Comparison of ENCODE assay signal across 8 mouse cellular contexts in the genomic region with DNA sequence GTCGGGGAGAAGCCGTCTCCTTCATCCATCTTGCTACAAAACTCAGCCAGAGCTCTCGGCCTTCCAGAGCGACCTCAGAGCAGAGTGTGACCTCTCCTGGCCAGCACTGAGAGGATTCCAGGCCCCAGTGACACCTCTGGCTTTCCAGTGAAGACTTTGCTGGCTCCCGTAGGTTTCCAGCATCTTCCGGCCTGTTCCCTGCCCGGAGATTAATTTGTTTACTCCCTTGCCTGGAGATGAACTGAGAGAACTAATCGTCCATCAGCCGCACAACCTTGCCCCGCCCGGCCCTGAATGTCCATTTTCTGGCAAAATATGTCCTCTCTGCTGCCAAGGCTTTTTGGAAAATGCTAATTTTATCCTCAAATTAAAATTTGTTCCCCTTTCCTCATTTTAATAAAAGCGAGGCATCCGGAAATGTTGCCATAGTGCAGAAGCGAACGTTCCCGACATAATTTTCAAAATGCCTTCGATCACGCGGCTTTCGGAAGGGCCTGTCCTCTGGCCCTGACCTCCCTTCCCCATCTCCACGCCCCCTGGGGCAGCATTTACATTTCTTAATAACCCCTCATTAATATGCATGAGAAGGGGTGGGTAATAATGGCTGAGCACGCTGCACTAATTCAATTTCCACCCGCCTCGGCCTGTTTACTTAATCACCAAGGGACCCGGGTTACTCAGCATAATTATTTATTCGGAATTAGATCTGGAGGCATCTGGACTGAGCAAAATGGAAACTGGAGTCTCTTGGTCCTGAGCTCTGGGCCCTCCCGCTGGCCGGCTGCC. TPM values are rescaled to one million over a fixed set of nuclear protein-coding genes. Genes with fewer than 3 reads are reported as not detected.
DNase-seq lines count a peak whose midpoint lies in the region; ATAC-seq and TF ChIP-seq lines count a peak whose summit lies in the region.

No protein-coding gene starts in this region.

- peak; percentile 77 for ATAC-seq in forebrain, embryonic 12.5 days (ENCODE audit: low FRiP score)
- 0 out of 2 replicates have a peak, but pooled peaks have one; percentile 29 for ATAC-seq in neural tube, embryonic 15.5 days (ENCODE audit: low FRiP score)
- ATAC-seq in megakaryocyte, adult 5-6 weeks (ENCODE audit: poor library complexity, severe bottlenecking), result no peak

- no peaks in the 10 kb centered on the region for H3K36me3 ChIP-seq in forebrain, embryonic 12.5 days (replicated peaks)
- H3K36me3 ChIP-seq in neural tube, embryonic 15.5 days, result no peaks in the 10 kb centered on the region

- WGBS in forebrain, embryonic 12.5 days, result 14% methylated on average over 28 of the region's 28 CpGs
- WGBS in neural tube, embryonic 15.5 days, result 20% methylated on average over 28 of the region's 28 CpGs

- peaks cover 22% of the 10 kb centered on the region; the same call in 1 of the 2 replicates for H3K27me3 ChIP-seq in forebrain, embryonic 12.5 days
- no peaks in the 10 kb centered on the region for H3K27me3 ChIP-seq in neural tube, embryonic 15.5 days (replicated peaks)

- peak overlapping the region; percentile 31 for H3K4me2 ChIP-seq in forebrain, embryonic 12.5 days
- H3K4me2 ChIP-seq in neural tube, embryonic 15.5 days, result no peak overlapping the region

- H3K4me3 ChIP-seq in layer of hippocampus, adult 2 months, result no peak overlapping the region; the same call in 1 of the 2 replicates
- no peak overlapping the region for H3K4me3 ChIP-seq in forebrain, embryonic 12.5 days (replicated peaks)
- no peak overlapping the region for H3K4me3 ChIP-seq in neural tube, embryonic 15.5 days (replicated peaks)

- peak; percentile 13 to 29 for DNase-seq in layer of hippocampus, adult 2 months (ENCODE audit: low spot score in 2 of 2)
- no peak for DNase-seq in layer of hippocampus, adult 9-10 months (ENCODE audit: low spot score)
- DNase-seq in kidney, postnatal 10 days, result peak; percentile 48
- DNase-seq in ovary, postnatal 14 days (ENCODE audit: low spot score), result no peak
- DNase-seq in c-Kit-positive CD71-positive TER-119-positive erythroid progenitor cells, embryonic 14.5 days (ENCODE audit: low spot score), result no peak

- H3K9ac ChIP-seq in forebrain, embryonic 12.5 days, result no peak overlapping the region
- no peak overlapping the region for H3K9ac ChIP-seq in neural tube, embryonic 15.5 days (replicated peaks)

- TF ChIP-seq CTCF in layer of hippocampus, adult 2 months (conservative IDR thresholded peaks at IDR 0.05), result no peak

- peaks cover 51% of the 10 kb centered on the region for H3K4me1 ChIP-seq in forebrain, embryonic 12.5 days
- H3K4me1 ChIP-seq in neural tube, embryonic 15.5 days, result peaks cover 45% of the 10 kb centered on the region

- no peaks in the 10 kb centered on the region for H3K9me3 ChIP-seq in forebrain, embryonic 12.5 days
- H3K9me3 ChIP-seq in neural tube, embryonic 15.5 days (replicated peaks), result no peaks in the 10 kb centered on the region

- peak overlapping the region; percentile 65 for H3K27ac ChIP-seq in layer of hippocampus, adult 2 months
- H3K27ac ChIP-seq in forebrain, embryonic 12.5 days, result peak overlapping the region; percentile 33; the same call in 1 of the 2 replicates
- H3K27ac ChIP-seq in neural tube, embryonic 15.5 days (replicated peaks), result peak overlapping the region; percentile 74

RNA-seq across cellular contexts. Expression of gene Ctnnbl1, which starts 32.0 kb away (rescaled TPM):
- total RNA-seq in layer of hippocampus, adult 2 months (2021), result 10 to 100 TPM; 29.2 to 32.8 TPM
- 100 and 101 TPM in 2 replicates for polyA plus RNA-seq in forebrain, embryonic 12.5 days (2016; fragmentation: Nextera tagmentation; extraction: Ambion mirVana)
- polyA plus RNA-seq in neural tube, embryonic 15.5 days (2015; fragmentation: Nextera tagmentation; extraction: Ambion mirVana), result 51.3 and 52.6 TPM in 2 replicates
- 13.5 and 20.0 TPM in 2 replicates for total RNA-seq in megakaryocyte, adult 5-6 weeks (2015)
- total RNA-seq in megakaryocyte, adult 5-6 weeks (2017), result 35.2 and 35.9 TPM in 2 replicates

Comparison
In these comparisons a context has a peak if more than half of its experiments do, and no peak if none do; other contexts are left out.
1. DNase-seq: peak in layer of hippocampus, adult 2 months (2 of 2) and kidney, postnatal 10 days (single experiment); none in layer of hippocampus, adult 9-10 months (single experiment), ovary, postnatal 14 days (single experiment) and c-Kit-positive CD71-positive TER-119-positive erythroid progenitor cells, embryonic 14.5 days (single experiment).
2. Peak in every context shown above with its lines, with median percentiles within 50 percentile points of each other: H3K27ac ChIP-seq.